Mouse (Mus musculus): ENCODE data around the gene Cc2d2b. TPM values are rescaled to one million over a fixed set of nuclear protein-coding genes. Genes with fewer than 3 reads are reported as not detected.

Cc2d2b gene
- total and polyA plus RNA-seq, 3 experiments, result 0.27 to 6.1 (median 3.4) TPM

GRCm38 (mm10) chr19:40738683-40739324 lies 9.7 kb upstream of the Cc2d2b start:
- DNase-seq (ENCODE audit: low spot score), result no peak
- ATAC-seq (ENCODE audit: extremely low read depth, insufficient number of reproducible peaks, low FRiP score, poor library complexity, severe bottlenecking), result no peak
- Histone ChIP-seq H3K4me1 (ENCODE audit: insufficient read depth, low read depth, low read length) (peaks cover 4% of the 10 kb centered on the region), H3K9me3 (replicated peaks) (no peaks in the 10 kb centered on the region), H3K4me3 (ENCODE audit: low read depth, low read length) (no peak overlapping the region), H3K27me3 (ENCODE audit: insufficient read depth, low read length) (peaks cover 16% of the 10 kb centered on the region), H3K36me3 (replicated peaks) (no peaks in the 10 kb centered on the region)
- TF ChIP-seq GATA1 (IDR thresholded peaks at IDR 0.05; ENCODE audit: borderline replicate concordance, low read length) (no peak), CTCF (IDR thresholded peaks at IDR 0.05; ENCODE audit: low read depth, low read length) (no peak), TAL1 (conservative IDR thresholded peaks at IDR 0.05; ENCODE audit: low read depth, low read length) (no peak), GATA2 (IDR thresholded peaks at IDR 0.05; ENCODE audit: borderline replicate concordance, low read depth, low read length) (no peak), POLR2AphosphoS5 (IDR thresholded peaks at IDR 0.05; ENCODE audit: insufficient replicate concordance, low read depth, low read length) (no peak)

- TF ChIP-seq TAL1 (conservative IDR thresholded peaks at IDR 0.05; ENCODE audit: low read depth, low read length) (no peak), CTCF (IDR thresholded peaks at IDR 0.05; ENCODE audit: low read depth, low read length) (no peak), POLR2AphosphoS5 (IDR thresholded peaks at IDR 0.05; ENCODE audit: insufficient replicate concordance, low read depth, low read length) (no peak), GATA1 (IDR thresholded peaks at IDR 0.05; ENCODE audit: borderline replicate concordance, low read length) (no peak), GATA2 (IDR thresholded peaks at IDR 0.05; ENCODE audit: borderline replicate concordance, low read depth, low read length) (no peak)
- Histone ChIP-seq H3K27me3 (ENCODE audit: insufficient read depth, low read length) (peaks cover 23% of the 10 kb centered on the region), H3K36me3 (replicated peaks) (no peaks in the 10 kb centered on the region), H3K9me3 (replicated peaks) (no peaks in the 10 kb centered on the region), H3K4me1 (ENCODE audit: insufficient read depth, low read depth, low read length) (no peaks in the 10 kb centered on the region; the same call in 1 of the 2 replicates), H3K4me3 (ENCODE audit: low read depth, low read length) (no peak overlapping the region)
- DNase-seq (ENCODE audit: low spot score), result no peak
- no peak for ATAC-seq (ENCODE audit: extremely low read depth, insufficient number of reproducible peaks, low FRiP score, poor library complexity, severe bottlenecking)
Measured at GRCm38 (mm10) chr19:40746603-40747002, 1.9 kb upstream of the Cc2d2b start.

GRCm38 (mm10) chr19:40754311-40754710 lies 5.8 kb downstream of the Cc2d2b start:
- Histone ChIP-seq H3K4me3 (ENCODE audit: low read depth, low read length) (no peak overlapping the region), H3K4me1 (ENCODE audit: insufficient read depth, low read depth, low read length) (peaks cover 47% of the 10 kb centered on the region), H3K27me3 (ENCODE audit: insufficient read depth, low read length) (no peaks in the 10 kb centered on the region), H3K36me3 (replicated peaks) (no peaks in the 10 kb centered on the region), H3K9me3 (replicated peaks) (no peaks in the 10 kb centered on the region)
- ATAC-seq (ENCODE audit: extremely low read depth, insufficient number of reproducible peaks, low FRiP score, poor library complexity, severe bottlenecking) (peak; percentile 15; the same call in 1 of the 2 replicates), DNase-seq (ENCODE audit: low spot score) (peak; percentile 22)
- TF ChIP-seq CTCF (IDR thresholded peaks at IDR 0.05; ENCODE audit: low read depth, low read length) (0 out of 2 replicates have a peak, but pooled peaks have one; percentile 43), GATA1 (IDR thresholded peaks at IDR 0.05; ENCODE audit: borderline replicate concordance, low read length) (no peak)

GRCm38 (mm10) chr19:40760071-40760470 lies 11.5 kb downstream of the Cc2d2b start:
- H3K36me3 ChIP-seq (replicated peaks), result no peaks in the 10 kb centered on the region
- no peak for TF ChIP-seq POLR2AphosphoS5 (IDR thresholded peaks at IDR 0.05; ENCODE audit: insufficient replicate concordance, low read depth, low read length)
- TF ChIP-seq CTCF (IDR thresholded peaks at IDR 0.05; ENCODE audit: low read depth, low read length), result no peak
- TF ChIP-seq GATA2 (IDR thresholded peaks at IDR 0.05; ENCODE audit: borderline replicate concordance, low read depth, low read length), result no peak
- no peak for TF ChIP-seq TAL1 (conservative IDR thresholded peaks at IDR 0.05; ENCODE audit: low read depth, low read length)
- no peak for TF ChIP-seq GATA1 (IDR thresholded peaks at IDR 0.05; ENCODE audit: borderline replicate concordance, low read length)
- peaks cover 65% of the 10 kb centered on the region for H3K4me1 ChIP-seq (ENCODE audit: insufficient read depth, low read depth, low read length)
- no peaks in the 10 kb centered on the region for H3K27me3 ChIP-seq (ENCODE audit: insufficient read depth, low read length)
- DNase-seq (ENCODE audit: low spot score), result no peak
- H3K4me3 ChIP-seq (ENCODE audit: low read depth, low read length), result no peak overlapping the region
- no peaks in the 10 kb centered on the region for H3K9me3 ChIP-seq (replicated peaks)
- no peak for ATAC-seq (ENCODE audit: extremely low read depth, insufficient number of reproducible peaks, low FRiP score, poor library complexity, severe bottlenecking)

DNA sequence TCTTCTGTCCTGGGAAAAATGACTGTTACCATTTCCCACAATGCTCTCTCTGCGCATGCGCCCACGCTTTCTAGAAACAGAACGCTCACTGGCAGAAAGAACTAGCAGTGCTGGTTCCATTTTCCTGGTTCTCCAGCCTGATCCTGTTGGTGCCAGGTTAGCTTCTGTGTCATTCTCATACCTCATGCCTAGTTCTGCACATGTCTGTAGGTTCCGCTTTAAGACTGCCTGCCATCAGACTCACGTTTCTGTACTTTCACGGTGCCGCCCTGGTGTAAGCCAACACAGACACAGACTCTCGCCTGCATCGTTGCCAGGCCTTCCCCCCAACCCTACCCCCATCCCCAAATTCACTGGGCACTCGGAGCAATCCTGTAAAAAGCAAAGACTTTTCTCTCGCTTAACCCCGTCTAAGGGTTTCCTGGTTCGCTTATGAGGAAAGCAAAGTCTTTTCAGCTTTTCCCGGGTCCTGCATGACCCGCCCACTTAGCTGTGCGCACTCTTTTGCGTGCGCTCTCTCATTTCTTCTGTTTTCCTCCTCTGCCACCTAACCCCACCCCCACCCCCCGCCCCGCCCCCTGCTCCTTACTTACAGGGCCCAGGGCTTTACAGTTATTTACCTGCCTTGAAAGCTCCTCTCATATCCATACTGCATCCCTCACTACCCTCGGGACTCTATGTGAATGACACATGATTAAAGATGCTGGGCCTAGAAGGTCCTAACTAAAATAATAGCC lies 13.6 kb downstream of the Cc2d2b start:
- H3K27me3 ChIP-seq (ENCODE audit: insufficient read depth, low read length), result no peaks in the 10 kb centered on the region
- H3K4me3 ChIP-seq (ENCODE audit: low read depth, low read length), result no peak overlapping the region
- no peaks in the 10 kb centered on the region for H3K9me3 ChIP-seq (replicated peaks)
- no peaks in the 10 kb centered on the region for H3K36me3 ChIP-seq (replicated peaks)
- ATAC-seq (ENCODE audit: extremely low read depth, insufficient number of reproducible peaks, low FRiP score, poor library complexity, severe bottlenecking), result no peak
- peaks cover 49% of the 10 kb centered on the region for H3K4me1 ChIP-seq (ENCODE audit: insufficient read depth, low read depth, low read length)
- DNase-seq (ENCODE audit: low spot score), result no peak
- TF ChIP-seq CTCF (IDR thresholded peaks at IDR 0.05; ENCODE audit: low read depth, low read length), result no peak
- TF ChIP-seq GATA1 (IDR thresholded peaks at IDR 0.05; ENCODE audit: borderline replicate concordance, low read length), result no peak
- no peak for TF ChIP-seq GATA2 (IDR thresholded peaks at IDR 0.05; ENCODE audit: borderline replicate concordance, low read depth, low read length)
- TF ChIP-seq POLR2AphosphoS5 (IDR thresholded peaks at IDR 0.05; ENCODE audit: insufficient replicate concordance, low read depth, low read length), result no peak
- no peak for TF ChIP-seq TAL1 (conservative IDR thresholded peaks at IDR 0.05; ENCODE audit: low read depth, low read length)

DNA sequence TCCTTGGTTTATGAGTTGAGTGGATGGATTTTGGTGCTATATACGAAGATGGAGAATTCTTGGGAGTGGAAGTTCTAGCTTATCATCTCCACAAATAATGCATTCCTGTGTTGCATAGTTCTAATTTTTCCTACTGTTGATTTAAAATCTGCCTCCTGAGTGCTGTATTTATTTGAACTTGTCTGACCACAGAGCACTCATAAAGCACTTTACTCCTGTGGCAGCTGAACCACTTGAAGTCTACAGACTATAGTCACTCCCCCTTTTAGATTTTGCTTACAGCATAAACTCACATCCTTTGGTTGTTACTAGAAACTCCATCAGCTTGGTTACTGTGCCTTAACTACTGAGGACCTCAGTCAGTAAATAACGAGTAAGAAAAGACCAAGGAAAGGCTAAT lies 18.6 kb downstream of the Cc2d2b start:
- no peaks in the 10 kb centered on the region for H3K9me3 ChIP-seq (replicated peaks)
- H3K4me1 ChIP-seq (ENCODE audit: insufficient read depth, low read depth, low read length), result peaks cover 20% of the 10 kb centered on the region
- no peak overlapping the region for H3K4me3 ChIP-seq (ENCODE audit: low read depth, low read length)
- TF ChIP-seq GATA1 (IDR thresholded peaks at IDR 0.05; ENCODE audit: borderline replicate concordance, low read length) (no peak), POLR2AphosphoS5 (IDR thresholded peaks at IDR 0.05; ENCODE audit: insufficient replicate concordance, low read depth, low read length) (no peak), GATA2 (IDR thresholded peaks at IDR 0.05; ENCODE audit: borderline replicate concordance, low read depth, low read length) (no peak), CTCF (IDR thresholded peaks at IDR 0.05; ENCODE audit: low read depth, low read length) (no peak), TAL1 (conservative IDR thresholded peaks at IDR 0.05; ENCODE audit: low read depth, low read length) (no peak)
- peaks cover 2% of the 10 kb centered on the region; the same call in 1 of the 2 replicates for H3K27me3 ChIP-seq (ENCODE audit: insufficient read depth, low read length)
- DNase-seq (ENCODE audit: low spot score), result no peak
- H3K36me3 ChIP-seq (replicated peaks), result no peaks in the 10 kb centered on the region
- ATAC-seq (ENCODE audit: extremely low read depth, insufficient number of reproducible peaks, low FRiP score, poor library complexity, severe bottlenecking), result no peak

Data from G1E (cell line).